Mouse (Mus musculus) hindbrain, embryonic 14.5 days (tissue): ENCODE results near the gene Rnf151. TPM values are rescaled to one million over a fixed set of nuclear protein-coding genes. Genes with fewer than 3 reads are reported as not detected.
"Not testable (repeated sequence)": the region's sequence is repeated elsewhere in the genome, so short reads cannot be mapped to it uniquely, and the experiment has no call there.

ENCODE experiments used
- ATAC-seq: fragments of 200-750 bp; cut with Nextera tagmentation; 2 replicates; pipeline ENCODE4 v1.8.0; 2017; ENCODE audit warnings: moderate number of reproducible peaks, mild to moderate bottlenecking, moderate TSS enrichment, moderate library complexity; ENCODE audit not compliant: low FRiP score
- DNase-seq: peaks from one replicate; pipeline ENCODE4 v3.0.0-alpha.2; 2015; ENCODE audit warnings: low spot score
- H3K27ac ChIP-seq: fragments of 300-500 bp; sonication (generic); 2 replicates; pipeline ENCODE4 v1.5.1; 2014; ENCODE audit warnings: mild to moderate bottlenecking, moderate library complexity
- H3K27me3 ChIP-seq: fragments of 300-500 bp; sonication (generic); 2 replicates; pipeline ENCODE4 v1.6.1; 2014; ENCODE audit warnings: mild to moderate bottlenecking, low read length, mixed read lengths; ENCODE audit not compliant: control insufficient read depth, insufficient read depth
- H3K36me3 ChIP-seq: fragments of 300-500 bp; sonication (generic); replicated peaks from 2 replicates; pipeline ENCODE4 v1.6.1; 2014; ENCODE audit not compliant: control insufficient read depth, insufficient read depth
- H3K4me1 ChIP-seq: fragments of 300-500 bp; sonication (generic); replicated peaks from 2 replicates; pipeline ENCODE4 v1.6.1; 2014; ENCODE audit warnings: antibody characterized with exemption, low read length, mixed read lengths; ENCODE audit not compliant: control insufficient read depth, insufficient read depth
- H3K4me2 ChIP-seq: fragments of 300-500 bp; sonication (generic); replicated peaks from 2 replicates; pipeline ENCODE4 v1.6.1; 2014; ENCODE audit warnings: mild to moderate bottlenecking, moderate library complexity
- H3K4me3 ChIP-seq: fragments of 300-500 bp; sonication (generic); replicated peaks from 2 replicates; pipeline ENCODE4 v1.5.1; 2014; ENCODE audit warnings: mild to moderate bottlenecking, low read length
- H3K9ac ChIP-seq: fragments of 300-500 bp; sonication (generic); 2 replicates; pipeline ENCODE4 v1.6.1; 2014
- H3K9me3 ChIP-seq: fragments of 300-500 bp; sonication (generic); 2 replicates; pipeline ENCODE4 v1.6.1; 2016; ENCODE audit warnings: low read length; ENCODE audit not compliant: control insufficient read depth
- WGBS: fragments of 180-500 bp; shearing (Covaris S2); extraction: QIAGEN DNeasy Blood & Tissue Kit; methylation state at CpG from one replicate; pipeline ENCODE4 v1.1.7; 2014; 5-methylcytosine and 5-hydroxymethylcytosine counted together
- polyA plus RNA-seq: library from polyadenylated mRNA; unstranded; fragments of >200 nt; fragmentation: Nextera tagmentation; extraction: Ambion mirVana; gene quantifications from 2 replicates; pipeline ENCODE4 v1.2.1, GENCODE M21; 2014

The Rnf151 gene
- polyA plus RNA-seq, 1 experiment from 2014 or later, result not detected

- Histone ChIP-seq H3K4me3 (no peak overlapping the region), H3K36me3 (no peaks in the 10 kb centered on the region), H3K27me3 (no peaks in the 10 kb centered on the region), H3K4me1 (peaks cover 28% of the 10 kb centered on the region), H3K9me3 (no peaks in the 10 kb centered on the region), H3K9ac (no peak overlapping the region), H3K27ac (no peak overlapping the region), H3K4me2 (no peak overlapping the region)
- DNase-seq (peak; percentile 61), ATAC-seq (0 out of 2 replicates have a peak, but pooled peaks have one; percentile 5)
- WGBS, result 41% methylated on average over 6 of the region's 6 CpGs
Measured at GRCm38 (mm10) chr17:24667416-24667815, 50.4 kb downstream of the Rnf151 start.

GRCm38 (mm10) chr17:24667011-24667410, 50.9 kb downstream of the Rnf151 start:
- H3K27ac ChIP-seq, H3K4me2 ChIP-seq, H3K4me3 ChIP-seq, H3K9ac ChIP-seq, ATAC-seq, H3K27me3 ChIP-seq, DNase-seq, H3K9me3 ChIP-seq, H3K36me3 ChIP-seq: not testable (repeated sequence)
- peaks cover 24% of the 10 kb centered on the region for H3K4me1 ChIP-seq
- WGBS, result 70% methylated on average over 7 of the region's 7 CpGs

Other genes with a start within 250 kb of the Rnf151 start
- 20.6 and 25.8 TPM in 2 replicates for gene E4f1, start 247.8 kb downstream of the Rnf151 start, polyA plus RNA-seq
- gene Pgp, start 247.7 kb downstream of the Rnf151 start, polyA plus RNA-seq, result 71.2 and 73.5 TPM in 2 replicates
- 0.75 TPM in 1 of 2 replicates, not detected in the other for gene Bricd5, start 244.2 kb downstream of the Rnf151 start, polyA plus RNA-seq
- 30.2 and 31.1 TPM in 2 replicates for gene Mlst8, start 239.0 kb downstream of the Rnf151 start, polyA plus RNA-seq
- 45.7 and 46.8 TPM in 2 replicates for gene Caskin1, start 229.5 kb downstream of the Rnf151 start, polyA plus RNA-seq
- 75.0 and 82.8 TPM in 2 replicates for gene Traf7, start 190.1 kb downstream of the Rnf151 start, polyA plus RNA-seq
- gene Rab26, start 183.9 kb downstream of the Rnf151 start, polyA plus RNA-seq, result 4.2 and 5.6 TPM in 2 replicates
- gene Pkd1, start 168.2 kb downstream of the Rnf151 start, polyA plus RNA-seq, result 28.4 and 30.4 TPM in 2 replicates
- 74.7 and 76.7 TPM in 2 replicates for gene Tsc2, start 85.4 kb downstream of the Rnf151 start, polyA plus RNA-seq
- gene Nthl1, start 85.4 kb downstream of the Rnf151 start, polyA plus RNA-seq, result 7.8 and 8.2 TPM in 2 replicates
- gene Slc9a3r2, start 67.7 kb downstream of the Rnf151 start, polyA plus RNA-seq, result 53.5 and 56.9 TPM in 2 replicates
- gene Npw, start 59.6 kb downstream of the Rnf151 start, polyA plus RNA-seq, result 0.83 TPM in 1 of 2 replicates, not detected in the other
- 22.8 and 25.6 TPM in 2 replicates for gene Zfp598, start 48.4 kb downstream of the Rnf151 start, polyA plus RNA-seq
- 178 and 220 TPM in 2 replicates for gene Syngr3, start 28.1 kb downstream of the Rnf151 start, polyA plus RNA-seq
- gene Gfer, start 21.9 kb downstream of the Rnf151 start, polyA plus RNA-seq, result 35.2 and 43.4 TPM in 2 replicates
- gene Noxo1, start 21.8 kb downstream of the Rnf151 start, polyA plus RNA-seq, result 1.9 and 2.4 TPM in 2 replicates
- 58.3 and 64.3 TPM in 2 replicates for gene Tbl3, start 10.4 kb downstream of the Rnf151 start, polyA plus RNA-seq
- 800 and 838 TPM in 2 replicates for gene Rps2, start 53 bp upstream of the Rnf151 start, polyA plus RNA-seq
- gene Ndufb10, start 6.4 kb upstream of the Rnf151 start, polyA plus RNA-seq, result 308 and 347 TPM in 2 replicates
- 0.25 TPM in 1 of 2 replicates, not detected in the other for gene Rpl3l, start 9.8 kb upstream of the Rnf151 start, polyA plus RNA-seq
- 20.5 and 22.4 TPM in 2 replicates for gene Msrb1, start 18.6 kb upstream of the Rnf151 start, polyA plus RNA-seq
- gene Hs3st6, start 34.9 kb upstream of the Rnf151 start, polyA plus RNA-seq, result 0.36 TPM in 1 of 2 replicates, not detected in the other
- not detected in 2 replicates for gene Meiob, start 86.2 kb upstream of the Rnf151 start, polyA plus RNA-seq
- 71.5 and 73.0 TPM in 2 replicates for gene Hagh, start 122.1 kb upstream of the Rnf151 start, polyA plus RNA-seq
- 22.4 and 23.3 TPM in 2 replicates for gene Fahd1, start 132.3 kb upstream of the Rnf151 start, polyA plus RNA-seq
- 0.09 TPM in 1 of 2 replicates, not detected in the other for gene Igfals, start 147.9 kb upstream of the Rnf151 start, polyA plus RNA-seq
- 67.4 and 72.8 TPM in 2 replicates for gene Nubp2, start 168.3 kb upstream of the Rnf151 start, polyA plus RNA-seq
- 75.0 and 82.0 TPM in 2 replicates for gene Spsb3, start 168.6 kb upstream of the Rnf151 start, polyA plus RNA-seq
- gene Eme2, start 177.0 kb upstream of the Rnf151 start, polyA plus RNA-seq, result 22.7 and 23.7 TPM in 2 replicates
- 72.9 and 82.6 TPM in 2 replicates for gene Mrps34, start 177.1 kb upstream of the Rnf151 start, polyA plus RNA-seq
- gene Nme3, start 178.4 kb upstream of the Rnf151 start, polyA plus RNA-seq, result 85.6 and 95.8 TPM in 2 replicates
- 86.0 and 90.1 TPM in 2 replicates for gene Mapk8ip3, start 218.9 kb upstream of the Rnf151 start, polyA plus RNA-seq
- 58.2 and 60.6 TPM in 2 replicates for gene Jpt2, start 242.6 kb upstream of the Rnf151 start, polyA plus RNA-seq